ENCODE assay signal across 8 mouse cellular contexts in the genomic region with DNA sequence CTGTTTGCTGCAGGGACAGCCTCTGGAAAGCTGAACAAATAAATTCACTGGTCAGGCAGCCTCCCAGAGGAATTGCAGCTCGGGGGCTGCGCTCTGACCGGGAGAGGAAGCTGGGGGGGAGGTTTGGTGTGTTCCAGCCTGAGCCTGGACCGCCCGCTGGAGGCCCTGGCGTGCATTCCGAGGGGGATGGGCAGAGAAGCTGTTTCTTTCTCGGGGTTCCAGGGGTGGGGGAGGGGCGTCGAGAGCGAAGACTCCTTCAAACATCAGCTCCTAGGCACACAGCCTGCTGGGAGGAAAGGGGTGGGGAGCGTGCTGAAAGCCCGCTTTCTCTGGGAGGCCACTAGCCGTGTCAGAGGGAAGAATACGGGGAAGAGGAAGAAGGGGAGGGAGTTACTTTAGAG. TPM values are rescaled to one million over a fixed set of nuclear protein-coding genes. Genes with fewer than 3 reads are reported as not detected.
DNase-seq lines count a peak whose midpoint lies in the region; ATAC-seq and TF ChIP-seq lines count a peak whose summit lies in the region.

No protein-coding gene starts in this region.

- peaks cover 3% of the 10 kb centered on the region; the same call in 1 of the 2 replicates for H3K9me3 ChIP-seq in intestine, embryonic 16.5 days (ENCODE audit: control insufficient read depth, low read length)
- H3K9me3 ChIP-seq in midbrain, embryonic 10.5 days (replicated peaks), result peaks cover 2% of the 10 kb centered on the region; the same call in 1 of the 2 replicates

- peaks cover 23% of the 10 kb centered on the region for H3K4me1 ChIP-seq in intestine, embryonic 16.5 days (ENCODE audit: control insufficient read depth, insufficient read depth, low read length)
- peaks cover 63% of the 10 kb centered on the region for H3K4me1 ChIP-seq in midbrain, embryonic 10.5 days
- peaks cover 3% of the 10 kb centered on the region; the same call in 1 of the 2 replicates for H3K4me1 ChIP-seq in small intestine, adult 2 months (ENCODE audit: control insufficient read depth, insufficient read depth, insufficient read length, low read length)

- peak overlapping the region; percentile 88 for H3K27ac ChIP-seq in intestine, embryonic 16.5 days (ENCODE audit: low read length)
- peak overlapping the region; percentile 98 for H3K27ac ChIP-seq in midbrain, embryonic 10.5 days (replicated peaks)
- peak overlapping the region; percentile 70 for H3K27ac ChIP-seq in small intestine, adult 2 months (ENCODE audit: insufficient read depth, low read depth, low read length)

- H3K4me2 ChIP-seq in intestine, embryonic 16.5 days (ENCODE audit: low read depth, low read length), result peak overlapping the region; percentile 80

- H3K9ac ChIP-seq in intestine, embryonic 16.5 days (ENCODE audit: low read depth, low read length), result peak overlapping the region; percentile 99

- H3K4me3 ChIP-seq in intestine, embryonic 16.5 days (ENCODE audit: low read length), result peak overlapping the region; percentile 92
- H3K4me3 ChIP-seq in midbrain, embryonic 10.5 days, result peak overlapping the region; percentile 84
- no peak overlapping the region for H3K4me3 ChIP-seq in small intestine, adult 2 months (ENCODE audit: low read depth, low read length)

- DNase-seq in adrenal gland, postnatal 25 days, result peak; percentile 59
- peak; percentile 97 for DNase-seq in embryo, embryonic 11 days
- DNase-seq in gastrocnemius, postnatal 25 days, result peak; percentile 80
- DNase-seq in left cerebral cortex, postnatal 36 days (ENCODE audit: low spot score in 2 of 2), result peak; percentile 59 to 72
- DNase-seq in midbrain, embryonic 10.5 days (ENCODE audit: low spot score), result peak; percentile 94

- ATAC-seq in intestine, embryonic 16.5 days, result peak; percentile 61
- no peak for ATAC-seq in granulocyte monocyte progenitor cell, adult 5-6 weeks (replicated peaks; ENCODE audit: poor library complexity, severe bottlenecking)

- intact Hi-C loops in left cerebral cortex, postnatal 36 days (cut with DNase I), result no loop called here

- WGBS in intestine, embryonic 16.5 days, result 5% methylated on average over 15 of the region's 15 CpGs
- under 1% methylated on average over 15 of the region's 15 CpGs for WGBS in midbrain, embryonic 10.5 days
- WGBS in small intestine, adult 2 months, result 49% methylated on average over 15 of the region's 15 CpGs

- TF ChIP-seq POLR2A in small intestine, adult 2 months (IDR thresholded peaks at IDR 0.05; ENCODE audit: low read depth, low read length), result no peak

- H3K27me3 ChIP-seq in intestine, embryonic 16.5 days (replicated peaks; ENCODE audit: control insufficient read depth, insufficient read depth, low read length), result no peaks in the 10 kb centered on the region
- no peaks in the 10 kb centered on the region for H3K27me3 ChIP-seq in midbrain, embryonic 10.5 days (ENCODE audit: low read depth, poor library complexity, severe bottlenecking)
- peaks cover 16% of the 10 kb centered on the region for H3K27me3 ChIP-seq in small intestine, adult 2 months (ENCODE audit: control insufficient read depth, insufficient read depth, low read length)

- no peak for TF ChIP-seq CTCF in small intestine, adult 2 months (IDR thresholded peaks at IDR 0.05; ENCODE audit: extremely low read depth, insufficient read length, insufficient replicate concordance, low read depth, low read length)

- H3K36me3 ChIP-seq in intestine, embryonic 16.5 days (ENCODE audit: control insufficient read depth, insufficient read depth, low read length), result no peaks in the 10 kb centered on the region
- H3K36me3 ChIP-seq in midbrain, embryonic 10.5 days, result peaks cover 4% of the 10 kb centered on the region; the same call in 1 of the 2 replicates
- no peaks in the 10 kb centered on the region for H3K36me3 ChIP-seq in small intestine, adult 2 months (ENCODE audit: control insufficient read depth, insufficient read depth, low read length)

RNA-seq across cellular contexts. Expression of a gene that starts 3.9 kb away (rescaled TPM):
- 7.6 and 8.3 TPM in 2 replicates for total RNA-seq in adrenal gland, postnatal 25 days (2021)
- total RNA-seq in gastrocnemius, postnatal 25 days (2021), result 1 to 10 TPM; 1.6 TPM
- 20.7 and 21.2 TPM in 2 replicates for polyA plus RNA-seq in intestine, embryonic 16.5 days (2015; fragmentation: Nextera tagmentation; extraction: Ambion mirVana)
- 10 to 100 TPM in 1 of 2 experiments, 1 to 10 TPM in 1; 9.5 to 11.3 TPM for total RNA-seq in left cerebral cortex, postnatal 36 days (2021)
- polyA plus RNA-seq in midbrain, embryonic 10.5 days (2016; fragmentation: Nextera tagmentation; extraction: Ambion mirVana), result 47.7 and 49.8 TPM in 2 replicates
- 0.77 and 1.9 TPM in 2 replicates for polyA plus RNA-seq in small intestine, adult 2 months (2012; rRNA removed)
- 3.7 and 9.4 TPM in 2 replicates for total RNA-seq in granulocyte monocyte progenitor cell, adult 5-6 weeks (2014; fragmentation: Nextera tagmentation)
- total RNA-seq in granulocyte monocyte progenitor cell, adult 5-6 weeks (2017), result 4.8 and 4.9 TPM in 2 replicates

RNA-seq across cellular contexts. Expression of a gene that starts 4.4 kb away (rescaled TPM):
- not detected in 2 replicates for total RNA-seq in adrenal gland, postnatal 25 days (2021)
- not detected for total RNA-seq in gastrocnemius, postnatal 25 days (2021)
- polyA plus RNA-seq in intestine, embryonic 16.5 days (2015; fragmentation: Nextera tagmentation; extraction: Ambion mirVana), result 0.54 and 0.79 TPM in 2 replicates
- total RNA-seq in left cerebral cortex, postnatal 36 days (2021), result 1 to 10 TPM; 2.1 to 3.6 TPM
- 0.99 and 1.2 TPM in 2 replicates for polyA plus RNA-seq in midbrain, embryonic 10.5 days (2016; fragmentation: Nextera tagmentation; extraction: Ambion mirVana)
- not detected in 2 replicates for polyA plus RNA-seq in small intestine, adult 2 months (2012; rRNA removed)
- 0.75 TPM in 1 of 2 replicates, not detected in the other for total RNA-seq in granulocyte monocyte progenitor cell, adult 5-6 weeks (2014; fragmentation: Nextera tagmentation)
- total RNA-seq in granulocyte monocyte progenitor cell, adult 5-6 weeks (2017), result not detected in 2 replicates

RNA-seq across cellular contexts. Expression of a gene that starts 13.1 kb away (rescaled TPM):
- 17.0 and 22.8 TPM in 2 replicates for total RNA-seq in adrenal gland, postnatal 25 days (2021)
- total RNA-seq in gastrocnemius, postnatal 25 days (2021), result 1 to 10 TPM; 1.1 to 1.7 TPM
- polyA plus RNA-seq in intestine, embryonic 16.5 days (2015; fragmentation: Nextera tagmentation; extraction: Ambion mirVana), result 3.5 and 3.6 TPM in 2 replicates
- 10 to 100 TPM; 14.7 to 15.6 TPM for total RNA-seq in left cerebral cortex, postnatal 36 days (2021)
- polyA plus RNA-seq in midbrain, embryonic 10.5 days (2016; fragmentation: Nextera tagmentation; extraction: Ambion mirVana), result 8.6 and 9.2 TPM in 2 replicates
- 1.8 and 3.2 TPM in 2 replicates for polyA plus RNA-seq in small intestine, adult 2 months (2012; rRNA removed)
- total RNA-seq in granulocyte monocyte progenitor cell, adult 5-6 weeks (2014; fragmentation: Nextera tagmentation), result 8.6 and 10.5 TPM in 2 replicates
- 1.5 and 2.4 TPM in 2 replicates for total RNA-seq in granulocyte monocyte progenitor cell, adult 5-6 weeks (2017)

RNA-seq across cellular contexts. Expression of a gene that starts 34.5 kb away (rescaled TPM):
- 2.1 and 3.2 TPM in 2 replicates for total RNA-seq in adrenal gland, postnatal 25 days (2021)
- not detected for total RNA-seq in gastrocnemius, postnatal 25 days (2021)
- polyA plus RNA-seq in intestine, embryonic 16.5 days (2015; fragmentation: Nextera tagmentation; extraction: Ambion mirVana), result 2.5 and 2.7 TPM in 2 replicates
- total RNA-seq in left cerebral cortex, postnatal 36 days (2021), result 10 to 100 TPM; 66.2 to 81.9 TPM
- polyA plus RNA-seq in midbrain, embryonic 10.5 days (2016; fragmentation: Nextera tagmentation; extraction: Ambion mirVana), result 1.3 and 3.7 TPM in 2 replicates
- 0.36 and 0.51 TPM in 2 replicates for polyA plus RNA-seq in small intestine, adult 2 months (2012; rRNA removed)
- total RNA-seq in granulocyte monocyte progenitor cell, adult 5-6 weeks (2014; fragmentation: Nextera tagmentation), result not detected in 2 replicates
- not detected in 2 replicates for total RNA-seq in granulocyte monocyte progenitor cell, adult 5-6 weeks (2017)

RNA-seq across cellular contexts. Expression of a gene that starts 53.4 kb away (rescaled TPM):
- not detected in 2 replicates for total RNA-seq in adrenal gland, postnatal 25 days (2021)
- total RNA-seq in gastrocnemius, postnatal 25 days (2021), result not detected
- polyA plus RNA-seq in intestine, embryonic 16.5 days (2015; fragmentation: Nextera tagmentation; extraction: Ambion mirVana), result not detected in 2 replicates
- not detected for total RNA-seq in left cerebral cortex, postnatal 36 days (2021)
- polyA plus RNA-seq in midbrain, embryonic 10.5 days (2016; fragmentation: Nextera tagmentation; extraction: Ambion mirVana), result not detected in 2 replicates
- polyA plus RNA-seq in small intestine, adult 2 months (2012; rRNA removed), result not detected in 2 replicates
- total RNA-seq in granulocyte monocyte progenitor cell, adult 5-6 weeks (2014; fragmentation: Nextera tagmentation), result not detected in 2 replicates
- total RNA-seq in granulocyte monocyte progenitor cell, adult 5-6 weeks (2017), result not detected in 2 replicates
